Mouse (Mus musculus) liver, postnatal 0 days (tissue): ENCODE measurements around the gene Nup210l. TPM values are rescaled to one million over a fixed set of nuclear protein-coding genes. Genes with fewer than 3 reads are reported as not detected.

Source experiments
- ATAC-seq: fragments of 200-750 bp; cut with Nextera tagmentation; 2 replicates; pipeline ENCODE4 v1.8.0; 2017; ENCODE audit warnings: mild to moderate bottlenecking, moderate library complexity
- DNase-seq: peaks from one replicate; pipeline ENCODE4 v3.0.0-alpha.2; 2016
- H3K27ac ChIP-seq: fragments of 300-500 bp; sonication (generic); 2 replicates; pipeline ENCODE4 v1.5.1; 2014; ENCODE audit warnings: antibody characterized with exemption, moderate library complexity, mild to moderate bottlenecking, low read depth
- H3K27me3 ChIP-seq: fragments of 300-500 bp; sonication (generic); 2 replicates; pipeline ENCODE4 v1.6.1; 2014; ENCODE audit warnings: low read length, control low read depth, mixed read lengths; ENCODE audit not compliant: insufficient read depth
- H3K36me3 ChIP-seq: fragments of 300-500 bp; sonication (generic); replicated peaks from 2 replicates; pipeline ENCODE4 v1.6.1; 2014; ENCODE audit warnings: mild to moderate bottlenecking, control low read depth, low read length, moderate library complexity, mixed read lengths; ENCODE audit not compliant: insufficient read depth
- H3K4me1 ChIP-seq: fragments of 300-500 bp; sonication (generic); 2 replicates; pipeline ENCODE4 v1.6.1; 2014; ENCODE audit warnings: antibody characterized with exemption, mild to moderate bottlenecking, control low read depth; ENCODE audit not compliant: insufficient read depth
- H3K4me2 ChIP-seq: fragments of 300-500 bp; sonication (generic); 2 replicates; pipeline ENCODE4 v1.6.1; 2014; ENCODE audit warnings: low read depth, mild to moderate bottlenecking, low read length, moderate library complexity, mixed read lengths
- H3K4me3 ChIP-seq: fragments of 300-500 bp; sonication (generic); 2 replicates; pipeline ENCODE4 v1.5.1; 2014; ENCODE audit warnings: low read depth, low read length
- H3K9ac ChIP-seq: fragments of 300-500 bp; sonication (generic); replicated peaks from 2 replicates; pipeline ENCODE4 v1.6.1; 2014; ENCODE audit warnings: mild to moderate bottlenecking, moderate library complexity
- H3K9me3 ChIP-seq: fragments of 300-500 bp; sonication (generic); 2 replicates; pipeline ENCODE4 v1.6.1; 2016; ENCODE audit warnings: mild to moderate bottlenecking, control low read depth, low read length, mixed read lengths
- CTCF ChIP-seq: sonication (generic); IDR thresholded peaks from 2 replicates; pipeline ENCODE4 v1.5.1; 2016; ENCODE audit warnings: antibody characterized with exemption, low read depth
- EP300 ChIP-seq: IDR thresholded peaks from 2 replicates; pipeline ENCODE4 v1.6.1; 2016; ENCODE audit warnings: antibody characterized with exemption, low read depth, mild to moderate bottlenecking
- WGBS: fragments of 180-500 bp; shearing (Covaris S2); extraction: QIAGEN DNeasy Blood & Tissue Kit; methylation state at CpG from one replicate; pipeline ENCODE4 v1.1.7; 2014; ENCODE audit not compliant: insufficient replicate concordance; 5-methylcytosine and 5-hydroxymethylcytosine counted together
- polyA plus RNA-seq: library from polyadenylated mRNA; unstranded; fragments of >200 nt; fragmentation: Nextera tagmentation; extraction: Ambion mirVana; gene quantifications from 2 replicates; pipeline ENCODE4 v1.2.1, GENCODE M21; 2015

The Nup210l gene
- polyA plus RNA-seq, 1 experiment from 2014 or later: 0.04 TPM

GRCm38 (mm10) chr3:90213956-90214684, 110.2 kb downstream of the Nup210l start:
- TF ChIP-seq EP300 (no peak), CTCF (no peak)
- ATAC-seq: no peak
- DNase-seq: no peak
- WGBS: 18% methylated on average over 12 of the region's 12 CpGs
- Histone ChIP-seq H3K27ac (no peak overlapping the region), H3K9ac (0 out of 2 replicates have a peak overlapping the region, but pooled peaks have one; percentile 1), H3K4me3 (peak overlapping the region; percentile 87), H3K4me2 (peak overlapping the region; percentile 91), H3K4me1 (peaks cover 15% of the 10 kb centered on the region), H3K36me3 (peaks cover 24% of the 10 kb centered on the region), H3K9me3 (no peaks in the 10 kb centered on the region), H3K27me3 (no peaks in the 10 kb centered on the region)

- WGBS: 31% methylated on average over 1 of the region's 1 CpGs
Measured at GRCm38 (mm10) chr3:90215825-90216380, 112.0 kb downstream of the Nup210l start.

GRCm38 (mm10) chr3:90220088-90220487, 116.2 kb downstream of the Nup210l start:
- H3K27ac ChIP-seq: peak overlapping the region; percentile 75
- H3K9ac ChIP-seq: peak overlapping the region; percentile 68
- peak; percentile 78 for TF ChIP-seq CTCF
- TF ChIP-seq EP300: no peak
- no peaks in the 10 kb centered on the region for H3K36me3 ChIP-seq
- no peaks in the 10 kb centered on the region for H3K27me3 ChIP-seq
- peaks cover 17% of the 10 kb centered on the region for H3K4me1 ChIP-seq
- DNase-seq: peak; percentile 57
- whole genome bisulfite sequencing: 8% methylated on average over 6 of the region's 6 CpGs
- ATAC-seq: peak; percentile 72
- H3K4me3 ChIP-seq: peak overlapping the region; percentile 56
- H3K4me2 ChIP-seq: peak overlapping the region; percentile 94
- H3K9me3 ChIP-seq: no peaks in the 10 kb centered on the region

More at GRCm38 (mm10) chr3:90215825-90216380, 112.0 kb downstream of the Nup210l start:
- DNase-seq: no peak
- Histone ChIP-seq H3K4me1 (peaks cover 27% of the 10 kb centered on the region), H3K27me3 (no peaks in the 10 kb centered on the region), H3K4me2 (no peak overlapping the region), H3K36me3 (peaks cover 12% of the 10 kb centered on the region), H3K4me3 (no peak overlapping the region), H3K9me3 (no peaks in the 10 kb centered on the region), H3K9ac (no peak overlapping the region), H3K27ac (no peak overlapping the region)
- no peak for ATAC-seq
- TF ChIP-seq CTCF (peak; percentile 46), EP300 (no peak)

- DNase-seq (peak; percentile 69), ATAC-seq (peak; percentile 81)
- Histone ChIP-seq H3K4me3 (peak overlapping the region; percentile 56), H3K4me2 (peak overlapping the region; percentile 94), H3K27me3 (no peaks in the 10 kb centered on the region), H3K36me3 (no peaks in the 10 kb centered on the region), H3K9ac (peak overlapping the region; percentile 68), H3K4me1 (peaks cover 17% of the 10 kb centered on the region), H3K9me3 (no peaks in the 10 kb centered on the region), H3K27ac (peak overlapping the region; percentile 75)
- TF ChIP-seq CTCF: no peak
- no peak for TF ChIP-seq EP300
- WGBS: 1% methylated on average over 19 of the region's 20 CpGs
Measured at GRCm38 (mm10) chr3:90220531-90220951, 116.6 kb downstream of the Nup210l start.

GRCm38 (mm10) chr3:90221123-90221522, 117.2 kb downstream of the Nup210l start:
- TF ChIP-seq EP300 (no peak), CTCF (no peak)
- Histone ChIP-seq H3K9ac (peak overlapping the region; percentile 68), H3K27ac (peak overlapping the region; percentile 75; the same call in 1 of the 2 replicates)

GRCm38 (mm10) chr3:90222455-90222854, 118.5 kb downstream of the Nup210l start:
- WGBS: 68% methylated on average over 4 of the region's 4 CpGs

More at GRCm38 (mm10) chr3:90221123-90221522, 117.2 kb downstream of the Nup210l start:
- peak overlapping the region; percentile 56 for H3K4me3 ChIP-seq
- H3K4me1 ChIP-seq: peaks cover 17% of the 10 kb centered on the region
- no peaks in the 10 kb centered on the region for H3K36me3 ChIP-seq
- peak overlapping the region; percentile 94 for H3K4me2 ChIP-seq
- no peaks in the 10 kb centered on the region for H3K27me3 ChIP-seq
- DNase-seq: no peak
- H3K9me3 ChIP-seq: no peaks in the 10 kb centered on the region
- ATAC-seq: no peak
- WGBS: 15% methylated on average over 5 of the region's 5 CpGs

More at GRCm38 (mm10) chr3:90222455-90222854, 118.5 kb downstream of the Nup210l start:
- no peak overlapping the region for H3K9ac ChIP-seq
- DNase-seq (no peak), ATAC-seq (no peak)
- H3K27ac ChIP-seq: no peak overlapping the region
- no peaks in the 10 kb centered on the region for H3K9me3 ChIP-seq
- no peaks in the 10 kb centered on the region for H3K27me3 ChIP-seq
- TF ChIP-seq CTCF: no peak
- no peak overlapping the region for H3K4me2 ChIP-seq
- H3K36me3 ChIP-seq: no peaks in the 10 kb centered on the region
- H3K4me1 ChIP-seq: peaks cover 17% of the 10 kb centered on the region
- no peak overlapping the region for H3K4me3 ChIP-seq
